Mouse (Mus musculus) lung, embryonic 14.5 days (tissue): ENCODE data around the gene Sept12. TPM values are rescaled to one million over a fixed set of nuclear protein-coding genes. Genes with fewer than 3 reads are reported as not detected.
A peak's percentile ranks its signal among the peaks of the same experiment; 100 is the strongest.

Experiments
- ATAC-seq: fragments of 200-750 bp; cut with Nextera tagmentation; 2 replicates; pipeline ENCODE4 v1.8.0; 2017; ENCODE audit warnings: mild to moderate bottlenecking, moderate TSS enrichment, moderate library complexity; ENCODE audit not compliant: insufficient read depth
- DNase-seq: peaks from one replicate; pipeline ENCODE4 v3.0.0-alpha.2; 2015
- H3K27ac ChIP-seq: fragments of 300-500 bp; sonication (generic); 2 replicates; pipeline ENCODE4 v1.5.1; 2014; ENCODE audit warnings: low read depth, mild to moderate bottlenecking, moderate library complexity
- H3K27me3 ChIP-seq: fragments of 300-500 bp; sonication (generic); 2 replicates; pipeline ENCODE4 v1.6.1; 2014; ENCODE audit warnings: low read length, control low read depth; ENCODE audit not compliant: insufficient read depth
- H3K36me3 ChIP-seq: fragments of 300-500 bp; sonication (generic); 2 replicates; pipeline ENCODE4 v1.6.1; 2014; ENCODE audit warnings: control low read depth; ENCODE audit not compliant: insufficient read depth
- H3K4me1 ChIP-seq: fragments of 300-500 bp; sonication (generic); 2 replicates; pipeline ENCODE4 v1.6.1; 2014; ENCODE audit warnings: antibody characterized with exemption, control low read depth; ENCODE audit not compliant: insufficient read depth
- H3K4me2 ChIP-seq: fragments of 300-500 bp; sonication (generic); 2 replicates; pipeline ENCODE4 v1.6.1; 2014; ENCODE audit warnings: mild to moderate bottlenecking
- H3K4me3 ChIP-seq: fragments of 300-500 bp; sonication (generic); 2 replicates; pipeline ENCODE4 v1.5.1; 2014; ENCODE audit warnings: low read depth, low read length
- H3K9ac ChIP-seq: fragments of 300-500 bp; sonication (generic); 2 replicates; pipeline ENCODE4 v1.6.1; 2014
- H3K9me3 ChIP-seq: fragments of 300-500 bp; sonication (generic); 2 replicates; pipeline ENCODE4 v1.6.1; 2016; ENCODE audit warnings: low read depth, low read length, control low read depth
- CTCF ChIP-seq: IDR thresholded peaks from 2 replicates; pipeline ENCODE4 v1.5.1; 2016; ENCODE audit warnings: antibody characterized with exemption, low read depth
- WGBS: fragments of 180-500 bp; shearing (Covaris S2); extraction: QIAGEN DNeasy Blood & Tissue Kit; methylation state at CpG from one replicate; pipeline ENCODE4 v1.1.7; 2014; 5-methylcytosine and 5-hydroxymethylcytosine counted together
- polyA plus RNA-seq: library from polyadenylated mRNA; unstranded; fragments of >200 nt; fragmentation: Nextera tagmentation; extraction: Ambion mirVana; gene quantifications from 2 replicates; pipeline ENCODE4 v1.2.1, GENCODE M21; 2014

Sept12 gene
- polyA plus RNA-seq, 1 experiment from 2014 or later, result 0.14 TPM

GRCm38 (mm10) chr16:4938989-4939388, 58.7 kb downstream of the Sept12 start:
- peak overlapping the region; percentile 92 for H3K4me2 ChIP-seq
- 0 out of 2 replicates have a peak, but pooled peaks cover 3% of the 10 kb centered on the region for H3K4me1 ChIP-seq
- H3K36me3 ChIP-seq, result peaks cover 75% of the 10 kb centered on the region
- under 1% methylated on average over 28 of the region's 28 CpGs for WGBS
- TF ChIP-seq CTCF, result no peak
- peak overlapping the region; percentile 93 for H3K9ac ChIP-seq
- H3K9me3 ChIP-seq, result no peaks in the 10 kb centered on the region
- ATAC-seq, result peak; percentile 95
- H3K27me3 ChIP-seq, result no peaks in the 10 kb centered on the region
- peak; percentile 97 for DNase-seq
- peak overlapping the region; percentile 92 for H3K4me3 ChIP-seq
- H3K27ac ChIP-seq, result peak overlapping the region; percentile 88

- no peaks in the 10 kb centered on the region for H3K27me3 ChIP-seq
- 4% methylated on average over 2 of the region's 2 CpGs for WGBS
- H3K27ac ChIP-seq, result peak within 1 kb of the TSS; percentile 88
- DNase-seq (no peak), ATAC-seq (no peak)
- H3K4me1 ChIP-seq, result 0 out of 2 replicates have a peak, but pooled peaks cover 3% of the 10 kb centered on the region
- peak within 1 kb of the TSS; percentile 93 for H3K9ac ChIP-seq
- peak within 1 kb of the TSS; percentile 92 for H3K4me2 ChIP-seq
- no peak for TF ChIP-seq CTCF
- H3K9me3 ChIP-seq, result no peaks in the 10 kb centered on the region
- peak within 1 kb of the TSS; percentile 92 for H3K4me3 ChIP-seq
- H3K36me3 ChIP-seq, result peaks cover 76% of the 10 kb centered on the region
These were observed 59.2 kb downstream of the Sept12 start, which contains the start of gene Nudt16l1 for GRCm38 (mm10) chr16:4938461-4938860. TSS of gene Nudt16l1 (plus strand) at chr16:4938761.

GRCm38 (mm10) chr16:4937351-4938190, 60.1 kb downstream of the Sept12 start:
- Histone ChIP-seq H3K27me3 (no peaks in the 10 kb centered on the region), H3K36me3 (peaks cover 76% of the 10 kb centered on the region), H3K4me1 (0 out of 2 replicates have a peak, but pooled peaks cover 3% of the 10 kb centered on the region), H3K27ac (no peak overlapping the region), H3K9me3 (no peaks in the 10 kb centered on the region), H3K4me3 (no peak overlapping the region), H3K9ac (no peak overlapping the region), H3K4me2 (no peak overlapping the region)
- ATAC-seq (no peak), DNase-seq (no peak)
- no peak for TF ChIP-seq CTCF
- WGBS, result 84% methylated on average over 8 of the region's 8 CpGs

Other genes starting within 250 kb of the Sept12 start
- 85.7 and 89.9 TPM in 2 replicates for gene Cdip1, start 207.6 kb downstream of the Sept12 start, polyA plus RNA-seq
- 1.0 and 1.1 TPM in 2 replicates for gene 4930562C15Rik, start 162.4 kb downstream of the Sept12 start, polyA plus RNA-seq
- 38.7 and 39.3 TPM in 2 replicates for gene Ubald1, start 117.5 kb downstream of the Sept12 start, polyA plus RNA-seq
- 88.0 and 88.8 TPM in 2 replicates for gene Mgrn1, start 111.6 kb downstream of the Sept12 start, polyA plus RNA-seq
- gene Nudt16l1, start 59.1 kb downstream of the Sept12 start, polyA plus RNA-seq, result 145 and 154 TPM in 2 replicates
- gene Anks3, start 33.6 kb downstream of the Sept12 start, polyA plus RNA-seq, result 49.3 and 53.1 TPM in 2 replicates
- gene Smim22, start 9.4 kb upstream of the Sept12 start, polyA plus RNA-seq, result 13.5 and 15.8 TPM in 2 replicates
- gene Rogdi, start 15.7 kb upstream of the Sept12 start, polyA plus RNA-seq, result 53.5 and 59.9 TPM in 2 replicates
- gene Glyr1, start 52.0 kb upstream of the Sept12 start, polyA plus RNA-seq, result 112 and 117 TPM in 2 replicates
- 27.0 and 27.3 TPM in 2 replicates for gene Ubn1, start 52.2 kb upstream of the Sept12 start, polyA plus RNA-seq
- 3.7 and 4.7 TPM in 2 replicates for gene Ppl, start 134.6 kb upstream of the Sept12 start, polyA plus RNA-seq
- gene Sec14l5, start 149.3 kb upstream of the Sept12 start, polyA plus RNA-seq, result 0.49 and 0.86 TPM in 2 replicates
- 20.8 and 23.3 TPM in 2 replicates for gene Nagpa, start 206.2 kb upstream of the Sept12 start, polyA plus RNA-seq
- gene AU021092, start 224.4 kb upstream of the Sept12 start, polyA plus RNA-seq, result 3.4 and 4.5 TPM in 2 replicates
- gene Alg1, start 235.8 kb upstream of the Sept12 start, polyA plus RNA-seq, result 32.0 and 32.9 TPM in 2 replicates